In genomic region chr1:153286216-153286615, GRCm38 (mm10) we compare ENCODE assay signal across 16 mouse cellular contexts. TPM values are rescaled to one million over a fixed set of nuclear protein-coding genes. Genes with fewer than 3 reads are reported as not detected.
DNase-seq lines count a peak whose midpoint lies in the region; ATAC-seq and TF ChIP-seq lines count a peak whose summit lies in the region.
"Had no signal": no experiment of that assay in that cellular context is flagged by ENCODE, and none has a peak within 500 bp of the region (broad histone marks: within the 10 kb centered on the region; RNA-seq: fewer than 3 reads in every experiment).

No protein-coding gene starts in this region.

- peak in 1 of 2 experiments; percentile 12 for DNase-seq in heart, adult 2 months
- no peak for DNase-seq in heart, adult 18-20 months
- DNase-seq in hindbrain, postnatal 0 days (ENCODE audit: low spot score) = no peak
- peak; percentile 72 for DNase-seq in R1 (ENCODE audit: low read depth, low spot score)
- peak; percentile 54 for DNase-seq in fat pad, adult 2 months (ENCODE audit: extremely low read depth, low read depth, low spot score)
- DNase-seq in right cerebral cortex, postnatal 14 days = no peak
- DNase-seq in midbrain, embryonic 10.5 days (ENCODE audit: low spot score) = no peak
- DNase-seq: cerebellum, adult 9-10 months; kidney, adult 18-20 months; kidney, postnatal 10 days; lung, postnatal 14 days had no signal

- H3K27ac ChIP-seq in heart, adult 2 months = peak overlapping the region; percentile 39
- H3K27ac ChIP-seq in hindbrain, embryonic 16.5 days (ENCODE audit: low read depth, low read length) = no peak overlapping the region
- H3K27ac ChIP-seq in hindbrain, postnatal 0 days = no peak overlapping the region
- H3K27ac ChIP-seq in midbrain, embryonic 10.5 days (replicated peaks) = no peak overlapping the region
- H3K27ac ChIP-seq: layer of hippocampus, adult 2 months had no signal

- H3K9me3 ChIP-seq in hindbrain, embryonic 16.5 days (ENCODE audit: control insufficient read depth, low read length) = no peaks in the 10 kb centered on the region
- no peaks in the 10 kb centered on the region for H3K9me3 ChIP-seq in hindbrain, postnatal 0 days (ENCODE audit: low read length)
- H3K9me3 ChIP-seq in midbrain, embryonic 10.5 days (replicated peaks) = no peaks in the 10 kb centered on the region

- intact Hi-C loops in heart, adult 2 months (cut with DNase I) = no loop called here

- no peaks in the 10 kb centered on the region for H3K27me3 ChIP-seq in heart, adult 2 months (ENCODE audit: control insufficient read depth, insufficient read depth, low read length)
- no peaks in the 10 kb centered on the region for H3K27me3 ChIP-seq in hindbrain, embryonic 16.5 days (replicated peaks; ENCODE audit: control insufficient read depth, insufficient read depth, low read length)
- no peaks in the 10 kb centered on the region for H3K27me3 ChIP-seq in hindbrain, postnatal 0 days (ENCODE audit: insufficient read depth, low read length)
- H3K27me3 ChIP-seq in midbrain, embryonic 10.5 days (ENCODE audit: low read depth, poor library complexity, severe bottlenecking) = no peaks in the 10 kb centered on the region
- H3K27me3 ChIP-seq: Patski had no signal

- no peak for TF ChIP-seq EP300 in heart, adult 2 months (IDR thresholded peaks at IDR 0.05; ENCODE audit: insufficient read depth, low read depth, low read length)

- 72% methylated on average over 9 of the region's 9 CpGs for WGBS in heart, adult 2 months
- 92% methylated on average over 9 of the region's 9 CpGs for WGBS in hindbrain, embryonic 16.5 days
- WGBS in hindbrain, postnatal 0 days = 91% methylated on average over 9 of the region's 9 CpGs
- 92% methylated on average over 9 of the region's 9 CpGs for WGBS in midbrain, embryonic 10.5 days

- TF ChIP-seq POLR2A in heart, adult 2 months (IDR thresholded peaks at IDR 0.05; ENCODE audit: insufficient read depth, low read depth, low read length) = no peak

- H3K4me2 ChIP-seq in hindbrain, embryonic 16.5 days (ENCODE audit: low read length) = no peak overlapping the region
- H3K4me2 ChIP-seq in hindbrain, postnatal 0 days (ENCODE audit: low read depth, low read length) = no peak overlapping the region
- H3K4me2 ChIP-seq: midbrain, embryonic 11.5 days had no signal

- 0 out of 2 replicates have a peak, but pooled peaks have one; percentile 27 for ATAC-seq in hindbrain, embryonic 16.5 days
- ATAC-seq in hindbrain, postnatal 0 days = no peak
- ATAC-seq: forebrain, embryonic 16.5 days; Patski had no signal

- peaks cover 8% of the 10 kb centered on the region for H3K79me2 ChIP-seq in heart, adult 2 months (replicated peaks; ENCODE audit: control insufficient read depth, insufficient read depth, low read length)

- peak overlapping the region; percentile 28; the same call in 1 of the 2 replicates for H3K4me3 ChIP-seq in heart, adult 2 months
- H3K4me3 ChIP-seq in hindbrain, embryonic 16.5 days (ENCODE audit: low read length) = no peak overlapping the region
- H3K4me3 ChIP-seq in hindbrain, postnatal 0 days (ENCODE audit: low read length) = no peak overlapping the region
- no peak overlapping the region for H3K4me3 ChIP-seq in midbrain, embryonic 10.5 days
- H3K4me3 ChIP-seq: layer of hippocampus, adult 2 months had no signal

- H3K36me3 ChIP-seq in heart, adult 2 months (ENCODE audit: control insufficient read depth, insufficient read depth, low read length) = peaks cover 12% of the 10 kb centered on the region
- no peaks in the 10 kb centered on the region for H3K36me3 ChIP-seq in hindbrain, embryonic 16.5 days (ENCODE audit: control insufficient read depth, insufficient read depth, low read length)
- H3K36me3 ChIP-seq in hindbrain, postnatal 0 days (ENCODE audit: insufficient read depth, low read length) = no peaks in the 10 kb centered on the region
- H3K36me3 ChIP-seq in midbrain, embryonic 10.5 days = no peaks in the 10 kb centered on the region

- no peak for TF ChIP-seq CTCF in heart, adult 2 months (IDR thresholded peaks at IDR 0.05)
- TF ChIP-seq CTCF in hindbrain, postnatal 0 days (IDR thresholded peaks at IDR 0.05; ENCODE audit: low read depth) = no peak

- peaks cover 18% of the 10 kb centered on the region for H3K4me1 ChIP-seq in heart, adult 2 months (ENCODE audit: control insufficient read depth, insufficient read depth, low read length)
- no peaks in the 10 kb centered on the region for H3K4me1 ChIP-seq in hindbrain, embryonic 16.5 days (ENCODE audit: control insufficient read depth, insufficient read depth, low read depth, low read length)
- H3K4me1 ChIP-seq in hindbrain, postnatal 0 days (ENCODE audit: insufficient read depth, low read length) = no peaks in the 10 kb centered on the region
- peaks cover 8% of the 10 kb centered on the region for H3K4me1 ChIP-seq in midbrain, embryonic 10.5 days

- no peak overlapping the region for H3K9ac ChIP-seq in heart, adult 2 months (ENCODE audit: low read depth, low read length)
- H3K9ac ChIP-seq in hindbrain, embryonic 16.5 days (ENCODE audit: low read depth, low read length) = no peak overlapping the region
- no peak overlapping the region for H3K9ac ChIP-seq in hindbrain, postnatal 0 days (replicated peaks; ENCODE audit: low read length)

RNA-seq across cellular contexts. Expression of gene Lamc1, which starts 46.4 kb away (rescaled TPM):
- 100 to 1,000 TPM; 111 to 116 TPM for total RNA-seq in heart, adult 2 months (2021)
- polyA plus RNA-seq in heart, adult 2 months (2012; rRNA removed) = 103 and 138 TPM in 2 replicates
- total RNA-seq in heart, adult 18-20 months (2021) = 10 to 100 TPM; 83.1 to 94.8 TPM
- 15.4 and 19.1 TPM in 2 replicates for polyA plus RNA-seq in hindbrain, embryonic 16.5 days (2015; fragmentation: Nextera tagmentation; extraction: Ambion mirVana)
- 46.1 and 52.9 TPM in 2 replicates for total RNA-seq in hindbrain, postnatal 0 days (2014; rRNA removed)
- polyA plus RNA-seq in hindbrain, postnatal 0 days (2015; fragmentation: Nextera tagmentation; extraction: Ambion mirVana) = 13.5 and 13.9 TPM in 2 replicates
- polyA plus RNA-seq in midbrain, embryonic 10.5 days (2016; fragmentation: Nextera tagmentation; extraction: Ambion mirVana) = 21.2 and 22.7 TPM in 2 replicates

Comparison
In these comparisons a context has a peak if more than half of its experiments do, and no peak if none do; other contexts are left out.
1. DNase-seq: peak in R1 (single experiment) and fat pad, adult 2 months (single experiment); none in heart, adult 18-20 months (0 of 2), hindbrain, postnatal 0 days (single experiment), right cerebral cortex, postnatal 14 days (single experiment) and midbrain, embryonic 10.5 days (single experiment).